Mouse (Mus musculus): ENCODE data around the gene Gm45799. TPM values are rescaled to one million over a fixed set of nuclear protein-coding genes. Genes with fewer than 3 reads are reported as not detected.

Gm45799 gene
- polyA plus RNA-seq, 1 experiment = 49.4 TPM

GRCm38 (mm10) chr7:105726980-105727325 lies 86.6 kb downstream of the Gm45799 start:
- TF ChIP-seq GATA1 (IDR thresholded peaks at IDR 0.05; ENCODE audit: low read length) = no peak

- no peak for TF ChIP-seq GATA1 (IDR thresholded peaks at IDR 0.05; ENCODE audit: low read length)
Observed at GRCm38 (mm10) chr7:105728701-105729428, 88.5 kb downstream of the Gm45799 start.

- no peak for TF ChIP-seq GATA1 (IDR thresholded peaks at IDR 0.05; ENCODE audit: low read length)
Observed at GRCm38 (mm10) chr7:105733836-105734235, 93.5 kb downstream of the Gm45799 start.

Other genes starting within 250 kb of the Gm45799 start
- gene Fam160a2, start 240.5 kb upstream of the Gm45799 start, polyA plus RNA-seq (2012) = 41.2 TPM in 2 replicates
- gene Cnga4, start 236.0 kb upstream of the Gm45799 start, polyA plus RNA-seq (2012) = not detected in 2 replicates
- not detected in 2 replicates for gene Cckbr, start 214.8 kb upstream of the Gm45799 start, polyA plus RNA-seq (2012)
- gene Cavin3, start 158.3 kb upstream of the Gm45799 start, polyA plus RNA-seq (2012) = not detected in 2 replicates
- 21.0 and 24.4 TPM in 2 replicates for gene Smpd1, start 86.2 kb upstream of the Gm45799 start, polyA plus RNA-seq (2012)
- gene Apbb1, start 58.9 kb upstream of the Gm45799 start, polyA plus RNA-seq (2012) = 0.05 TPM in 1 of 2 replicates, not detected in the other
- not detected in 2 replicates for gene Hpx, start 40.4 kb upstream of the Gm45799 start, polyA plus RNA-seq (2012)
- 8.4 and 8.6 TPM in 2 replicates for gene Trim3, start 7.0 kb upstream of the Gm45799 start, polyA plus RNA-seq (2012)
- 339 and 340 TPM in 2 replicates for gene Timm10b, start 496 bp upstream of the Gm45799 start, polyA plus RNA-seq (2012)
- 54.8 and 69.6 TPM in 2 replicates for gene Arfip2, start 136 bp upstream of the Gm45799 start, polyA plus RNA-seq (2012)
- not detected in 2 replicates for gene Dnhd1, start 10.3 kb downstream of the Gm45799 start, polyA plus RNA-seq (2012)
- 25.1 and 28.4 TPM in 2 replicates for gene Ilk, start 96.0 kb downstream of the Gm45799 start, polyA plus RNA-seq (2012)
- 26.5 and 34.9 TPM in 2 replicates for gene Rrp8, start 96.8 kb downstream of the Gm45799 start, polyA plus RNA-seq (2012)
- 377 and 536 TPM in 2 replicates for gene Taf10, start 103.8 kb downstream of the Gm45799 start, polyA plus RNA-seq (2012)
- 36.5 and 56.7 TPM in 2 replicates for gene Tpp1, start 111.7 kb downstream of the Gm45799 start, polyA plus RNA-seq (2012)
- gene Dchs1, start 147.1 kb downstream of the Gm45799 start, polyA plus RNA-seq (2012) = not detected in 2 replicates
- gene Mrpl17, start 170.5 kb downstream of the Gm45799 start, polyA plus RNA-seq (2012) = 208 and 243 TPM in 2 replicates